In genomic region chr2:50265215-50265785, GRCm38 (mm10) we compare ENCODE assay signal across 13 mouse cellular contexts.
"Had no signal": no experiment of that assay in that cellular context is flagged by ENCODE, and none has a peak within 500 bp of the region (broad histone marks: within the 10 kb centered on the region; RNA-seq: fewer than 3 reads in every experiment).

No protein-coding gene starts in this region.

- ATAC-seq: liver, embryonic 12.5 days; midbrain, embryonic 16.5 days had no signal

- H3K4me3 ChIP-seq: limb, embryonic 15.5 days; liver, embryonic 12.5 days; midbrain, embryonic 10.5 days had no signal

- H3K27me3 ChIP-seq: limb, embryonic 15.5 days; liver, embryonic 12.5 days had no signal

- H3K4me1 ChIP-seq: limb, embryonic 15.5 days; liver, embryonic 12.5 days had no signal

- DNase-seq: kidney, postnatal 25 days; layer of hippocampus, adult 9-11 months; layer of hippocampus, postnatal 36 days; lung, embryonic 14.5 days; lung, postnatal 10 days; lung, postnatal 4 days; right cerebral cortex, adult 18-20 months; thymus, postnatal 14 days had no signal

- H3K36me3 ChIP-seq: limb, embryonic 15.5 days; liver, embryonic 12.5 days; midbrain, embryonic 10.5 days had no signal

- H3K4me2 ChIP-seq: limb, embryonic 15.5 days; liver, embryonic 12.5 days; lung, embryonic 14.5 days had no signal

- H3K9me3 ChIP-seq: limb, embryonic 15.5 days; liver, embryonic 12.5 days; midbrain, embryonic 10.5 days had no signal

- H3K9ac ChIP-seq: limb, embryonic 15.5 days; liver, embryonic 12.5 days; lung, embryonic 14.5 days had no signal

- H3K27ac ChIP-seq: limb, embryonic 15.5 days; liver, embryonic 12.5 days; midbrain, embryonic 10.5 days; stomach, postnatal 0 days had no signal
